Mouse (Mus musculus) Muller cell, postnatal 12 days (primary cell): ENCODE measurements around the gene Gm47955.
"Not testable (repeated sequence)": the region's sequence is repeated elsewhere in the genome, so short reads cannot be mapped to it uniquely, and the experiment has no call there.

Experiments
- DNase-seq: peaks from one replicate; pipeline ENCODE4 v3.0.0-alpha.2; 2015; ENCODE audit errors: inconsistent ontology term

The Gm47955 gene

GRCm38 (mm10) chr1:82959870-82960385 lies at the start of gene Gm47955:
TSS of gene Gm47955 (plus strand) at chr1:82960286.
- no peak for DNase-seq

DNA sequence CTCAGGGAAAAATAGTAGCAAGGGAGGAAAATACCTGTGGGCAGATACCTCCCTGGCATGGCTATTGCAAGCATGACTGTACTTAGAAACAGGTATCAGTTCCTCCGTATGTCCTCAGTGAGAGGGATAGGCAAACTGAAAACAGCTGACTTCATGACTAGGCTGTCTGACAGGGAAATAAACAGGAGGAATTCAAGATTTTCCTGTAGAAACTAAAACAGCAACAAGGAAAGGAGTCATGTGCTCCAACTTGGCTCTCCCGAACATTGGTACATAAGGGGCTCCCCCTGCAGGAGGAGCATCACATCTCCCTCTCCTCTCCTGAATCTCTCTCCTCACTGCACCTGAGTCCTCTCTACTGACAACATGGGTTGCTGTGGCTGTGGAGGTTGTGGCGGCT lies 47.1 kb upstream of the Gm47955 start, which contains the start of gene A030005L19Rik:
Gene A030005L19Rik, plus strand, starts transcription at position 301 of the 400 bp plus-strand sequence.
- DNase-seq: no peak

- DNase-seq: not testable (repeated sequence)
Measured at GRCm38 (mm10) chr1:82913434-82913833, 46.7 kb upstream of the Gm47955 start.

DNA sequence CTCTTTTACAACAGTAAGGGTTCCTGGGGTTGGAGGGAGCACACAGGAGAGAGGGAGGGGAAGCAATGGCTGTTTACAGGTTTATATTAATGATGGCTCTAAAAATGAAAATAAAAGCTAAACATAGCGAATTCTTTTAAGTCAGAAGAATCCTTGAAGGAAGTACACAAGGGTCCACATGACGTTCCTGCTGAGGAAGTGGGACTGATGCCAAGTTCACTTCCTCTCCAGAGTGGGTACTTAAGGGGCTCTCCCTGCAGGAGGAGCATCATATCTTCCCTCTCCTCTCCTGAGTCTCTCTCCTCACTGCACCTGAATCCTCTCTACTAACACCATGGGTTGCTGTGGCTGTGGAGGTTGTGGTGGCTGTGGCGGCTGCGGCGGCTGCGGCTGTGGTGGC lies 35.4 kb upstream of the Gm47955 start, which contains the start of gene A030014E15Rik:
Gene A030014E15Rik, plus strand, starts transcription at position 268 of the 400 bp plus-strand sequence.
- no peak for DNase-seq

DNA sequence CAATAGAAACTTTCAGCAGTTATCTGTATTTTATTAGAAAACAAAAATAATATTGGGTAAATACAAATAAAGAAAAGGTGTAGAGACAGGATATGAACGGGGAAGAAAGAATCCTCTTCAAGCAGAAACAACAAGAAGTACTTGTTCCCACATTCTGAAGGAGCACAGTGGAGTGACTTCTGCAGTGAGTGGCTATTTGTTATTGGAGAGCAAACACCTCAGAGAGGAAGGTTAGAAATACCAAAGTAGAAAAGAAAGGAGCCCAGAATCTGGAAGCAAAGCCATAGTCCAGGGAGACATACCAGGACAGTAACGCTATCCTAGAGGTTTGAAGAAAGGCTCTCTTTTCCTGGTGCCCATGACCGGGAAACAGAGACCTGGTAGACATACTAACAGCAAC lies 29.5 kb upstream of the Gm47955 start:
- not testable (repeated sequence) for DNase-seq

DNA sequence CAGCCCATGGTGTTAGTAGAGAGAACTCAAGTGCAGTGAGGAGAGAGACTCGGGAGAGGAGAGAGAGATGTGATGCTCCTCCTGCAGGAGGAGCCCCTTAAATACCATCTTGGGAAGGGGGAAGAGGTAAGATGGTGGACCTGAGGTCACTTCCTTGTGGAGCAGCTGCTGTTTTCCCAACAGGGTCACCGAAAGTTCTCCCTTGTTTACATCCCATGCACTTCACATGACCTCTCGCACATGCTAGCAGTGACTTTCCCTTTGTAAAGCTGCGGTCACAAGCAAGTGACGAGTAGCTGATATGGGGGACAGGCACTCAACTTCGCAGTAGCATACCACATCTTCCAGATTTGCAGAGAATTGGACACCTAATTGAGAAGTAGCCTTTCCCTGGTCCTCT lies 28.8 kb upstream of the Gm47955 start, which contains the start of gene Gm6217:
Gene Gm6217, minus strand, starts transcription at position 74 of the 400 bp plus-strand sequence.
- not testable (repeated sequence) for DNase-seq

- no peak for DNase-seq
Measured at GRCm38 (mm10) chr1:82938666-82939065, 21.4 kb upstream of the Gm47955 start.

DNA sequence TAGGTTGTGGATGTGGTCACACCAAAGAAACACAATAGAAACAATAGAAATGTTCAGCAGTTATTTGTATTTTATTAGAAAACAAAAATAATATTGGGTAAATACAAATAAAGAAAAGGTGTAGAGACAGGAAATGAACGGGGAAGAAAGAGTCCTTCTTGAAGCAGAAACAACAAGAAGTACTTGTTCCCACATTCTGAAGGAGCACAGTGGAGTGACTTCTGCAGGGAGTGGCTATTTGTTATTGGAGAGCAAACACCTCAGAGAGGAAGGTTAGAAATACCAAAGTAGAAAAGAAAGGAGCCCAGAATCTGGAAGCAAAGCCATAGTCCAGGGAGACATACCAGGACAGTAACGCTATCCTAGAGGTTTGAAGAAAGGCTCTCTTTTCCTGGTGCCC lies 17.6 kb upstream of the Gm47955 start:
- not testable (repeated sequence) for DNase-seq

DNA sequence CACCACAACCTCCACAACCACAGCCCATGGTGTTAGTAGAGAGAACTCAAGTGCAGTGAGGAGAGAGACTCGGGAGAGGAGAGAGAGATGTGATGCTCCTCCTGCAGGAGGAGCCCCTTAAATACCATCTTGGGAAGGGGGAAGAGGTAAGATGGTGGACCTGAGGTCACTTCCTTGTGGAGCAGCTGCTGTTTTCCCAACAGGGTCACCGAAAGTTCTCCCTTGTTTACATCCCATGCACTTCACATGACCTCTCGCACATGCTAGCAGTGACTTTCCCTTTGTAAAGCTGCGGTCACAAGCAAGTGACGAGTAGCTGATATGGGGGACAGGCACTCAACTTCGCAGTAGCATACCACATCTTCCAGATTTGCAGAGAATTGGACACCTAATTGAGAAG lies 16.8 kb upstream of the Gm47955 start, which contains the start of gene A030003K21Rik:
Gene A030003K21Rik, minus strand, starts transcription at position 94 of the 400 bp plus-strand sequence.
- not testable (repeated sequence) for DNase-seq

DNA sequence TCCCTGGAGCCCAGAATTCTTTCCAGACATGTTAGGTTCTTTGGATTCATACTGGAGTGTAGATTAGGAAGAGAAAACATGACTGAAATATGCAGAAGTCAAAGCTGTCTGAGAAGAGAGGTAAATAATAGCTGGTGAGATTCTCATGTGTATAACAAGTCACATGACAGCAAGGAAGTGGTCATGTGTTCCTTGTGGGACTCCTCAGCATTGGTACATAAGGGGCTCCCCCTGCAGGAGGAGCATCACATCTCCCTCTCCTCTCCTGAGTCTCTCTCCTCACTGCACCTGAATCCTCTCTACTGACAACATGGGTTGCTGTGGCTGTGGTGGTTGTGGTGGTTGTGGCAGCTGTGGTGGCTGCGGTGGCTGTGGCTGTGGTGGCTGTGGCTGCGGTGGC lies 14.1 kb upstream of the Gm47955 start:
- not testable (repeated sequence) for DNase-seq

DNA sequence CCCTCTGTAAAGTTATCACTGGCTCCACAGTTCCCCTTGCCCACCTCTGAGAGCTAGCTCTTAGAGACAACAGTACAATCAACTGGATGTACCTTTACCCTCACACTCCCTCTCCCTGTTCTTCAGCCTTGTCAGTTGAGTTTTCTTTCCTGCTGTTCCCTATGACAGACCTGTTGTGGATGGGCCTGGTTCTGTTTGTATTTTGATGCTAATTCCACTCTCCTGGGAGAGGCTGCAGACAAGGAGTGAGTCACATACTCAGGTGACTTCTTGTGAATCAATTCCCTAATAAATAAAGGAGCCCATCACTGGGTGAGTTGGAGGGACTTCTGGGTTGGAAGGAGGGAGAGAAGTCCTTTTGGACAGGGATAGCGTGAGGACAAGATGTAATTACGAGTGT lies 11.5 kb upstream of the Gm47955 start:
- no peak for DNase-seq

GRCm38 (mm10) chr1:82955913-82956312 lies 4.2 kb upstream of the Gm47955 start, which contains the start of gene Gm7544:
TSS of gene Gm7544 (minus strand) at chr1:82956013.
- DNase-seq: not testable (repeated sequence)

GRCm38 (mm10) chr1:82966413-82966812 lies 6.3 kb downstream of the Gm47955 start:
- no peak for DNase-seq

GRCm38 (mm10) chr1:82972046-82972445 lies 12.0 kb downstream of the Gm47955 start:
- peak; percentile 53 for DNase-seq

GRCm38 (mm10) chr1:82973244-82973643 lies 13.2 kb downstream of the Gm47955 start:
- DNase-seq: no peak

DNA sequence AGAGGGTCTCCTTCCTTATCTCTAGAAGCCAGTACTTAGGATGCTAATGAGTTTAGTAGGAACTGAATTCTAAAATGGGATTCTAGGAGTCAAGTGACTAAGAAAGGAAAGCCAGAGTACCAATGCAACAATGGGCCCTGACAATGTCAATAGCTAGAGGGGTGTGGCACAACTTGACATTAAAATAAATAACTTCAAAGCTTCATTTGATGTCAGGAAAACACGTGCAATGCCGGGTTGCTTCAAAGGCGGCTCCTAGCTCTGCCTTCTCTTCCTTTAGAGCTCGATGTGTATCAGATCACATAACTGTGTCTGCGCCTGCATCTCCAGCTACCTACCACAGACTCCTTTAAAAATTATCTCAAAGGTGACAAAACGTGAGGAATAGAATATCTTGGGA lies 13.8 kb downstream of the Gm47955 start:
- no peak for DNase-seq

DNA sequence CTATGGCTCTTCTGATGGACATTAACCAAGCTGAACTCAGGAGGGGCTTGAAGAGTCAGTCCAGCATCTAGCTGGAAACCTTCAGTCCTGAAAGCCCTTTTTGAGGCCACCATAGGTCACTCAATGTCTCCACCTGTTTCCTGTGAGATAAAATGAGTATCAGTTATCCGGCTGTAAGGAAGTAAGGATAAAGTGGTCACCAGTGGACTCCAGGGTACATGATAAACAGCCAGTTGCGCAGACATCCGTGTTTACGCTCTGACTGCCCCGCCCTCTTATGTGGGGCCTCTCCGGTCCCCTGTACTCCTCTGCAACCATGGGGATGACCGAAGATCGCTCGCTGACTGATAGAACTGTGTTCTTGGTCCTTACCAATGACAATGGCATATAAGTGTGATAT lies 14.3 kb downstream of the Gm47955 start:
- DNase-seq: no peak

DNA sequence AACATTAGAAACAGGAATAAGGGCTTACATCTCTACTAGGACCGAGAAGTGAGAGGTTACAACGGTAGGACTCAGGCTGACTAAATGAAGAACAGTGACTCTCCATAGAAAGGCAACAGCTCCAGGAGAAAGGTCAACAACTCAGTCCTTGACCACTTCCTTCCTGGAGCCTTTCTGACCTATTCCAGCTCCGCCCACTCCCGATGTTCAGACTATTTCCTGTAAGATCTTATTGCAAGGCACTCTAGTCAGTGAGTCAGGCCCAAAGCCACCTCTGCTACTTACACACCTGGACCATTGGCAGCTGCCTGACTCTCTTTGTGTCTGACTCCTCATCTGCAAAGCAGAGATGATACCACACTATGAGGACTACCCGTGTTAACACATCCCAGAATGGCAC lies 15.7 kb downstream of the Gm47955 start:
- DNase-seq: no peak

GRCm38 (mm10) chr1:82977840-82978239 lies 17.8 kb downstream of the Gm47955 start:
- no peak for DNase-seq

- no peak for DNase-seq
Measured at GRCm38 (mm10) chr1:82986738-82987137, 26.7 kb downstream of the Gm47955 start.

GRCm38 (mm10) chr1:82987530-82988198 lies 27.6 kb downstream of the Gm47955 start:
- peak; percentile 67 for DNase-seq

DNA sequence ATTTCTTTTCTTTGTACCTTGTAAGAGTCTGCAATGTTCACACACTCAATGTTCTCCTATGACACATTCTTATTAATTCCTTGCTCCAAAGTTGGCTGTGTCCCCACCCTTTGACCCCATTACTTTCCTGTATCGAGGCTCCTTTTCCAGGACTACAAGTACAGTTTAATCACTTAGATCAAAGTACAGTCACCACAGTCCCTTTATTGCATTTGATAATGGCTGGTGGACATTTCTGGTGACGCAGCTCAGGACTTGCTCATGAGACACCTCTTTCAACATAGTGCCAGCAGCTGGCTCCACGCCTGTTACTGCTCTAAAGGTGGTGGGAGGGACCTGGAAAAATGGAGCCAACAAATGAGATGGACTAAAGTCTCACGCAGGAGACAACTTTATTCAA lies 31.0 kb downstream of the Gm47955 start:
- DNase-seq: no peak

DNA sequence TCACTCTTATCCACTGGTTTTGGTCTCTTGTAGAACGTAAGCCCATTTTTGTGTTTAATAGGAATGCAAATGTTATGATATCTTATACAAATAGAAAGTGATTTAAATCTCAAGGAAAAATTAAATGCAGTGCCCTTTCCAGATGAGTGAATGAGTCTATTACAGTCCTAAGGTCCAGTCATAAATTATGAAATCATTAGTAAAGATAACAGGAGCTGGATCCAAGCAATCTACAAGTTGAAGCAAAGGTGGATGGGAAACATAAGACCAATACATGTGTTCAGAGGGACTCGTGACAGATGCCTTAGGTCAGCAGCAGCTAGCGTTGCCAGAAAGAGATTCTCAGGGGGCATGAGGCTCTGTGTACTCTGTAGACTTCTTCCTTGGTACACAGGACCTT lies 31.5 kb downstream of the Gm47955 start:
- no peak for DNase-seq
